Mouse (Mus musculus): Measurements from ENCODE around the gene Card10. TPM values are rescaled to one million over a fixed set of nuclear protein-coding genes. Genes with fewer than 3 reads are reported as not detected.

The Card10 gene
- polyA plus RNA-seq, 1 experiment from 2014 or later = 2.9 TPM

DNA sequence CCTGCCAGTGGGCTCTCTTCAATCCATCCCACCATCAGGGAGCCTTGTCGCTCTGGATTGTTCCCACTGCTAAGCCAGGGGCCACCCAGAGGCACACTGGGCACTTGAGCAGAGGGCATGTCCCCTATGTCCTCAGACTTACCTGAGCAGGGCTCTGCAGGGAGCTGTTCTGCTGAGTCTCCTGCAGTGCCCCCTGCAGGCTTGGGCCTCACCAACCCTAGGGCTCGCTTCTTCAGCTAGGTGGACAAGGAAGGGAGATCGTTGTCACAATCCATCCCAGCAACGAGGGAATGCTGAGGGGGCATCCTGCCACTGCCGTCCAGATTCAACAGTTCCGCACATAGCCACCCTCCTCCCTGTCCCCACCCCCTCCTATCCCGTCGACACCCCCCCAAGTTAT lies 23.6 kb downstream of the Card10 start:
- Histone ChIP-seq H3K4me1 (peaks cover 18% of the 10 kb centered on the region), H3K27ac (no peak overlapping the region), H3K9me3 (replicated peaks) (no peaks in the 10 kb centered on the region), H3K27me3 (no peaks in the 10 kb centered on the region), H3K36me3 (no peaks in the 10 kb centered on the region), H3K4me2 (replicated peaks) (no peak overlapping the region), H3K4me3 (no peak overlapping the region), H3K9ac (no peak overlapping the region)
- no peak for ATAC-seq (ENCODE audit: low FRiP score)
- WGBS = 75% methylated on average over 8 of the region's 8 CpGs

DNA sequence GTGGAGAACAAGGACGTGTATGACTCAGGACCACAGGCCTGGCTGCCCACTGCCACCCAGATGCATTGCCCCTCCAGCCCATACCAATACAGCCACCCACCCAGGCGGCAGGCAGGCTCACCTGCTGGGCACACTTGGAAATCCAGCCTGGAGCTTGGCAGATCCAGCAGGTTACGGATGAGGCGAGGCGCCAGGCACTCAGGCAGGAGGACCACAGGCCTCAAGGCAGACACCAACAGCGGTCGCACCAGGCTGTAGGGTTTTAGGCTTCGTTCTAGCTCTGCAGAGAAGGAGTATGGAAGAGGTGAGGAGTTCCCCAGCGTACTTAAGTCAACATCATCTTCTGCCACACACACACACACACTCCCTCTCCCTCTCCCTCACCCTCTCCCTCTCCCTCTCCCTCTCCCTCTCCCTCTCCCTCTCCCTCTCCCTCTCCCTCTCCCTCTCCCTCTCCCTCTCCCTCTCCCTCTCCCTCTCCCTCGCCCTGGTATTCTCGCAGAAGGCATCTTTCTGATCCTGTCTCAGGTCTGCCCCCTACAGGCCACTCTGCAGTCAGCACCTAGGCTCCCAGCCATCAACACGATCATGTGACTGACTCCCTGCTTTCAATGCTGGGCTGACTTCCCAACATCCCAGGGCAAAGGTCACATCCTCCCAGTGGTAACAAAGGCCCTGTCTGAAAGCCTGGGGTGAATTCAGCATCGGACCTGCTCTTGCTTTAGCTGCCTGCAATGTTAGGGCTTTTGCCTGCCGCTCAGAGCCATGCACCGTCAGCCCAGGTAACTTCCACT lies 24.6 kb downstream of the Card10 start:
- no peak for ATAC-seq (ENCODE audit: low FRiP score)
- Histone ChIP-seq H3K36me3 (no peaks in the 10 kb centered on the region), H3K4me3 (no peak overlapping the region), H3K4me1 (peaks cover 28% of the 10 kb centered on the region), H3K27ac (peak overlapping the region; percentile 66), H3K4me2 (replicated peaks) (no peak overlapping the region; the same call in 1 of the 2 replicates), H3K9me3 (replicated peaks) (no peaks in the 10 kb centered on the region), H3K9ac (no peak overlapping the region), H3K27me3 (no peaks in the 10 kb centered on the region)
- WGBS = 46% methylated on average over 13 of the region's 15 CpGs

DNA sequence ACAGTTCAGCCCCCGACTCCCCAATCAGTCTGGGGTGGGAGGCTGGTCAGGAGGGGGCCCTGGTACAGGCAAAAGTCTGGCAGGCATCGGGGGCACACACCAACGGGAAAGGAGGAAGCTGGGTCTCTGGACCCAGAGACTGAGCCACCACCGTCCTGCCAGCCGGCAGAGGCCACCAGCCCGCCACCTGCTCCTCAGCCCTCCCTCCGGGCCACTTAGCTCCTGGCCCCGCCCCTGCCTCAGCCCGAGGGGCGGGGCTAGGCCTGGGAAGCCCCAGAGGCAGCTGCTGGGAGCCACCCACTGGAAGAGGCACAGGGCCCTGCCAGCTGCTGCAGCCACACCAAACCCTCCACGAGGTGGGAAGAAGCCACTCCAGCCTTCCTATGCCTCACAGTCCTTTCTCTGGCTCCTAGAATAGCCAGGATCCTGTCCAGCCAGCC lies 29.5 kb downstream of the Card10 start, which contains the start of gene Mfng:
Mfng (minus strand) TSS at position 186 of the 440 bp plus-strand sequence.
- Histone ChIP-seq H3K9me3 (replicated peaks) (no peaks in the 10 kb centered on the region), H3K9ac (peak within 1 kb of the TSS; percentile 62), H3K4me2 (replicated peaks) (peak within 1 kb of the TSS; percentile 49), H3K27ac (peak within 1 kb of the TSS; percentile 96), H3K36me3 (no peaks in the 10 kb centered on the region), H3K4me3 (peak within 1 kb of the TSS; percentile 37), H3K27me3 (no peaks in the 10 kb centered on the region), H3K4me1 (peaks cover 56% of the 10 kb centered on the region)
- ATAC-seq (ENCODE audit: low FRiP score) = peak; percentile 73
- WGBS = 3% methylated on average over 11 of the region's 11 CpGs

DNA sequence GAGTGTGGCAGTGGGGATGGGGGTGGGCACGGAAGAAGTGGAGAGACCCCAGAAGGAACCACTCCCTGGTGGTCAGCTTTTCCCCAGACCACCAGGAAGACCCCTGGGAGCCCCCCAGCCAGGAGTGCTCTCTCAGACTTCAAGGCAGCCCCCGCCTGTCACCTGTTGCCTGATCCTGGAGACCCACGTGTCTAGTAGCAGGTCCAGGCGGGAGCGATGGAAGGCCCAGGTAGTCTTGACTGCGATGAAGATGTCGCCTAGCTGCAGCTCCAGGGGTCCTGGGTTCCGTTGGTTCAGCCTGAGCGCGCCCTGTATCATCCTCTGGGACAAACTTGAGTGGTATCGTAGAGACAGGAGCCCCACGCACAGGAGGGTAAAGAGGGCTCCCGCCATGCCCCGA lies 30.0 kb downstream of the Card10 start:
- peak overlapping the region; percentile 49 for H3K4me2 ChIP-seq (replicated peaks)
- no peaks in the 10 kb centered on the region for H3K9me3 ChIP-seq (replicated peaks)
- 35% methylated on average over 14 of the region's 14 CpGs for WGBS
- H3K27me3 ChIP-seq = no peaks in the 10 kb centered on the region
- H3K36me3 ChIP-seq = no peaks in the 10 kb centered on the region
- H3K9ac ChIP-seq = peak overlapping the region; percentile 62
- H3K27ac ChIP-seq = peak overlapping the region; percentile 96
- ATAC-seq (ENCODE audit: low FRiP score) = peak; percentile 11; the same call in 1 of the 2 replicates
- H3K4me3 ChIP-seq = peak overlapping the region; percentile 37
- peaks cover 57% of the 10 kb centered on the region for H3K4me1 ChIP-seq

DNA sequence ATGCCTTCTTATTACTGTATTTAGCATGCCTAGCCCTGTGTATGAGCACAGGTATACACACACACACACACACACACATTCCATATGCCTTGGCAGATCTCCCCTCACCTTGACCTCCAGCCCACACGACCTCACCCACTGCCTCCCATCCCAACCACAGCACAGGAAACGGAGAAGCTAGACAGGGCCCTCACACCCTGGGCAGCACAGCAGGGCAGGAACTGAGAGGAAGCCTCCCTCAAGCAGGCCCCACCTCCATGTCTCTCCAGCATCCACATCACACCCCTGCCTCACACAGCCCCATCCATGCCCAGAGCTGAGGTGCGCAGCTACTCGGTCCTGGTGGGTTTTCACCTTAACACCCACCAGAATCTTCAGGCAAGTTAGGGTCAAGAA lies 30.5 kb downstream of the Card10 start:
- Histone ChIP-seq H3K9me3 (replicated peaks) (no peaks in the 10 kb centered on the region), H3K4me2 (replicated peaks) (peak overlapping the region; percentile 49), H3K9ac (peak overlapping the region; percentile 62), H3K27ac (peak overlapping the region; percentile 96), H3K4me3 (peak overlapping the region; percentile 37), H3K27me3 (no peaks in the 10 kb centered on the region), H3K4me1 (peaks cover 59% of the 10 kb centered on the region), H3K36me3 (peaks cover 3% of the 10 kb centered on the region; the same call in 1 of the 2 replicates)
- 49% methylated on average over 4 of the region's 4 CpGs for WGBS
- ATAC-seq (ENCODE audit: low FRiP score) = no peak

DNA sequence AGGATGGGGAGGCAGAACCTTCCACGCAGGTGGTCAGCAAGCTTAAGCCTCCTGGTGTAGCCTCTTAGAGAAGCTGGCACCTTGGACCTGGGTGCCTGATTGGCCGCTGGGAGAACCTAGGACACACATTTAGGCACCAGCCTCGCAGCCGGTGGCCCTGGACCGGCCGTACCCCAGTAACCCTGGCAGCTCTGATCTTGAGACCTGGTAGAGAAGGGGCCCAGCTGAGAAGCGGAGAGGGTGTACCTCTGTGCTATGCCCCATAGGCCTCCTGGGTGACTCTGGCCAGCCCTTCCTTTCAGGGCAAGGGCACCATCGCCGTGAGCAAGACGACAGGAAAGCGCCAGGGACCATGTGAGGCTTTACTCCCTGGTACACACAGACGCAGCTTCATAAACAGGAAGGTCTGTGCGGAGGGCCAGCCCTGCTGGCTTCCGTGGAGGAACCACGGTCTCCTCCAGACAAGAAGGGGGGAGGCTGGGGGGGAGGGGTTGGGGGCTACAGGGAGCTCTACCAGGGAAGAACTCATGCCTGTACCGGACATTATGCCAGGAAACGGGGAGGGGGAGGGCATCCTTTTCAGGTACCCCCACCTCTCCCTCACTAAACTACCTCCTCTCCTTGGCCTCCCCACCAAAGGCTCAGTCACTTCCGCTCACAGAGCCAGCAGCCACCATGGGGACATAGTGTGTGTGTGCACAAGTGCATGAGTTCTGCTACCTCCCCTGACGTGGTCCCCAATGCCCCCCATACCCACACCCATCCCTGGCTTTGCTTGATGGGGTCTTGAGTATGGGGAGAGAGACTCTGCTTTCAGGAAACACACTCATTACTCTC lies 31.1 kb downstream of the Card10 start:
- peak overlapping the region; percentile 96 for H3K27ac ChIP-seq
- 57% methylated on average over 19 of the region's 19 CpGs for WGBS
- H3K4me2 ChIP-seq (replicated peaks) = peak overlapping the region; percentile 49
- H3K9ac ChIP-seq = peak overlapping the region; percentile 62
- no peaks in the 10 kb centered on the region for H3K9me3 ChIP-seq (replicated peaks)
- no peaks in the 10 kb centered on the region for H3K27me3 ChIP-seq
- H3K4me3 ChIP-seq = peak overlapping the region; percentile 37
- peaks cover 63% of the 10 kb centered on the region for H3K4me1 ChIP-seq
- peaks cover 8% of the 10 kb centered on the region; the same call in 1 of the 2 replicates for H3K36me3 ChIP-seq
- no peak for ATAC-seq (ENCODE audit: low FRiP score)

DNA sequence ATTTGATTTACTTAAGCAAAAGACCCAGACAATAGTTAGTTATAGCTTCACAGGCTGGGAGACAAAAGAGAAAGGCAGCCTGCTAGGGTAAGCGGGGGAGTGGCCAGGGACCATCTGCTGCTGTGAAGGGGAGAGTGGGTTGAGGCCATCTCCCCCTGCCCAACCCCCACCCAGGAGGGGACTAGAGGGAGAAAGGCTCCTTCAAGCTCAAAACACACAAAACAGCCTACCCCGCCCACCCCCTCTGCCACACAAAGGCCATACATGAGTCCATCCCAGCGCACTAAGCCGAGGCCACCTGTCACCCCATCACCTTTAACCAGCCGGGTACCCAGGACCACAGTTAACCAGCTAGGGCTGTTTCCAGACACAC lies 31.9 kb downstream of the Card10 start:
- 14% methylated on average over 5 of the region's 5 CpGs for WGBS
- Histone ChIP-seq H3K27me3 (no peaks in the 10 kb centered on the region), H3K4me1 (peaks cover 63% of the 10 kb centered on the region)

DNA sequence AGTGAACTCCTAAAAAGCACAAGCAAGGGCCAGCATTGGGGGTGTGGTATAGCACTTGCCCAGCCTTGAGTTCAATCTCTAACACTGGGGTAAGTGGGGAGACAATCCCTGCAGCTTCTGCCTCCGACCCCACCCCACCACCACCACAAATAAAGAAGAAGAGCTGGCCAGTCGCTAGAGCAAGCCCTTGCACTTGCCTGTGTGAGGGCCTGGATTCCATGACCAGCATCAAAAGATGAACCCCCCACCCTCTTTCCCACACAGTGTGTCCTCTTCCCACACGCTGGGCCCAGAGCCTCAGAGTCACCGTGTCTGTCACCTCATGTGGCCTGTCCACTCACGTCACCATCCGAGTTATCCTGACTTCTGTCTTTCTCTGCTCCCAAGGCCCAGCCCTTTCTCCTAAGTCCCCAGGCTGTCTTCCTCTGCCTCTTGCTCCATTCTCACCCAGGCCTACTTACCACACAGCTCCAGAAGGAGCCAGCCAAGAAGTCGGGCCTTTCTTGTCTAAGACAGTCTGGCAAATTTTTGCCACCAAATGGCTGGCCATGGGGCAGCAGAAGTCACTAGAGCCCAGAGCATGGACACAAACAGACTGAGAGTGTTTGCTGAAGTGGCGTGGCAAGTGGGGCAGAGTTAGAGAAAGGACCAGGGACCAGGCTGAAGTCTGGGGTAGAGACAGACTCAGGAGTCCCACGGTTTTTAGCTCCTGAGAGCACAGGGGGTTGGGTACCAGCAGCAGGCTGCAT lies 32.4 kb downstream of the Card10 start:
- H3K27me3 ChIP-seq = no peaks in the 10 kb centered on the region
- peaks cover 10% of the 10 kb centered on the region; the same call in 1 of the 2 replicates for H3K36me3 ChIP-seq
- no peaks in the 10 kb centered on the region for H3K9me3 ChIP-seq (replicated peaks)
- peak overlapping the region; percentile 30 for H3K4me3 ChIP-seq
- H3K27ac ChIP-seq = peak overlapping the region; percentile 96
- peak; percentile 55 for ATAC-seq (ENCODE audit: low FRiP score)
- 19% methylated on average over 8 of the region's 9 CpGs for WGBS
- peaks cover 64% of the 10 kb centered on the region for H3K4me1 ChIP-seq
- H3K9ac ChIP-seq = peak overlapping the region; percentile 62
- peak overlapping the region; percentile 49 for H3K4me2 ChIP-seq (replicated peaks)

More for the DNA sequence above, 31.9 kb downstream of the Card10 start:
- peak; percentile 69 for ATAC-seq (ENCODE audit: low FRiP score)
- H3K9me3 ChIP-seq (replicated peaks) = no peaks in the 10 kb centered on the region
- peak overlapping the region; percentile 62 for H3K9ac ChIP-seq
- peak overlapping the region; percentile 49 for H3K4me2 ChIP-seq (replicated peaks)
- H3K27ac ChIP-seq = peak overlapping the region; percentile 96
- peaks cover 10% of the 10 kb centered on the region; the same call in 1 of the 2 replicates for H3K36me3 ChIP-seq
- peak overlapping the region; percentile 37; the same call in 1 of the 2 replicates for H3K4me3 ChIP-seq

DNA sequence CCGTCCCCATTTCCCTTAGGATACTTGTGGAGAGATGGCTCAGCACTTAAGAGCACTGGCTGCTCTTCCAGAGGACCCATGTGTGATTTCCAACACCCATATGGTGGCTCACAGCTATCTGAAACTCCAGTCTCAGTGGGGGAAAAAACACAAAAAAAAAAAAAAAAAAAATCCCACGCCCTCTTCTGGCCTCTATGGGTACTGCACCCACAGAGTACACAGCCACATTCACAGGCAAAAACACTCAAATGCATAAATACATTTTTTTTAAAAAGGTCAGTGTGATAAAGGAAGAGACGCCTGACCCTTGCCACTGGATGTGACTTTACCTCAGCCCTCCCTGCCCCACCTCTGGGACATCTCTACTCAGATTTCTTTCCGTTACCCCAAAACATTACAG lies 33.8 kb downstream of the Card10 start:
- ATAC-seq (ENCODE audit: low FRiP score) = no peak
- Histone ChIP-seq H3K4me1 (peaks cover 66% of the 10 kb centered on the region), H3K9ac (no peak overlapping the region), H3K27me3 (no peaks in the 10 kb centered on the region), H3K27ac (no peak overlapping the region), H3K9me3 (replicated peaks) (no peaks in the 10 kb centered on the region), H3K36me3 (peaks cover 10% of the 10 kb centered on the region; the same call in 1 of the 2 replicates), H3K4me2 (replicated peaks) (peak overlapping the region; percentile 49), H3K4me3 (no peak overlapping the region)
- WGBS = 88% methylated on average over 4 of the region's 4 CpGs

DNA sequence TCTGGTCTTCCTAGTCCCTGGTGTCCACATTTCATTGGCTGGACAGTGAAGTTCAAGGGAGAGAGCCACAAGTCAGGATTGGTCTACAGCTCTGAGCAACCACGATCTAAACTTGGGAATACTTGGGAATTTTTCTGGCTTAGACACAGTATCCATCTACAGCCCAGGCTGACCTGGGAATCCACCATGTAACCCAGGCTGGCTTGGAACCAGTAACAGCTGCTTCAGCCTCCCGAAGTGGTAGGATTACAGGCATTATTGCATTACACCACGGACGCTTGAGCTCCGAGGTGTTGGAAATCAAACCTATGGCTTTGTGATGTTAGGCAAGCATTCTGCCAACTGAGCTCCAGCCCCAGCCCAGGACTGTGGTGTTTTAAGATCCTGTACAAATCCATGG lies 39.1 kb downstream of the Card10 start:
- Histone ChIP-seq H3K4me3 (no peak overlapping the region), H3K27me3 (no peaks in the 10 kb centered on the region), H3K9ac (no peak overlapping the region), H3K4me2 (replicated peaks) (no peak overlapping the region), H3K9me3 (replicated peaks) (no peaks in the 10 kb centered on the region), H3K4me1 (peaks cover 37% of the 10 kb centered on the region), H3K27ac (peak overlapping the region; percentile 66), H3K36me3 (peaks cover 21% of the 10 kb centered on the region; the same call in 1 of the 2 replicates)
- no peak; the same call in 1 of the 2 replicates for ATAC-seq (ENCODE audit: low FRiP score)
- 84% methylated on average over 5 of the region's 5 CpGs for WGBS

DNA sequence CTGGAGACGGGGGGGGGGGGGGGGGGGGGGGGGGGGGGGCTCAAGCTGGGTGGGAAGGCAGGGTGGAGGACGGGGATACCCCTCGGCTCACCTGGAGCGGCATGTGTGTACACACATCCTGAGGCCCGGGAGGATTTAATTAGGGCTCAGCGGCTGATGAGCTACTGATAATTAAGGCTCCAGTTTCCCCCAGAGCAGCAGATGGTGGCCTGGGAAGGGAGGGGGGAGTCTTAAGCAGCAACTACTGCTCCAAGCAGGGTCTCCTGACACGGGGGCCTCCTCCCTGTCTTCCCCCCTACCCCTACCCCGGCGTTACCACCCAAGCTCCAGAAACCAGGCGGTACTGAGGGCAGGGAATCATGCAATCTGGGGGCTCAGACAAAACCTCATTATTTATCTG lies 39.6 kb downstream of the Card10 start:
- H3K36me3 ChIP-seq = peaks cover 21% of the 10 kb centered on the region; the same call in 1 of the 2 replicates
- H3K9me3 ChIP-seq (replicated peaks) = no peaks in the 10 kb centered on the region
- WGBS = 22% methylated on average over 9 of the region's 10 CpGs
- no peak overlapping the region for H3K4me3 ChIP-seq
- ATAC-seq (ENCODE audit: low FRiP score) = peak; percentile 70
- H3K27me3 ChIP-seq = no peaks in the 10 kb centered on the region
- no peak overlapping the region for H3K9ac ChIP-seq
- H3K4me1 ChIP-seq = peaks cover 32% of the 10 kb centered on the region
- H3K4me2 ChIP-seq (replicated peaks) = no peak overlapping the region
- peak overlapping the region; percentile 66 for H3K27ac ChIP-seq

Measured in hindbrain, embryonic 12.5 days (tissue).